Mouse (Mus musculus) central nervous system, embryonic 18 days (tissue): Measurements from ENCODE around the gene Slc2a6. TPM values are rescaled to one million over a fixed set of nuclear protein-coding genes. Genes with fewer than 3 reads are reported as not detected.

Source experiments
- polyA plus RNA-seq: library from polyadenylated mRNA; depleted of rRNA; stranded (reverse); fragments of >200 nt; gene quantifications from 2 replicates; pipeline ENCODE4 v1.2.3, GENCODE M21; 2012; rRNA removed

Slc2a6 gene
- polyA plus RNA-seq: 19.1 and 19.2 TPM in 2 replicates

GRCm38 (mm10) chr2:27027618-27028436, at the start of gene Slc2a6:
Gene Slc2a6 (minus strand): TSS chr2:27027998.

DNA sequence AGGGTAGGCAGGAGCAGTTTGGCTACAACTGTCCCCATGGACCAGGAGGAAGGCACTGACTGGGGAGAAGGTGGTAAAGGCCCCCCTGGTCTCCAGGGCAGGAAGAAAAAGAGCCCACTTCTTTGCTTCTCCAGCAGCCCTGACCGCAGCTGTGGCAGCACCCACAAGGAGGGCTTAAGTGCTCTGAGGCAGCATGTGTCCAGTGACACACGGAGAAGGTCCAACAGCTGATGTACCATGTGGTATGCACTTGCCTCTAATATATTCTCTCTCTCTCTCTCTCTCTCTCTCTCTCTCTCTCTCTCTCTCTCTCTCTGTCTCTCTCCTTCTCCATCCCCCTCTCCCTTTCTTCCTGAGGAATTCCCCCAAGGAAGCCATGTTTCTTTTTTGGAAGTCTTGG, 44.2 kb upstream of the Slc2a6 start, which contains the start of gene Mymk:
Gene Mymk, minus strand, starts transcription at position 202 of the 400 bp plus-strand sequence.

GRCm38 (mm10) chr2:27009714-27010244, 18.0 kb downstream of the Slc2a6 start, which contains the start of gene Cacfd1:
Gene Cacfd1 (plus strand): TSS chr2:27009926.

GRCm38 (mm10) chr2:26973116-26973515, 54.7 kb downstream of the Slc2a6 start, which contains the start of gene Adamts13:
Gene Adamts13 (plus strand): TSS chr2:26973416.

Other genes with a start within 250 kb of the Slc2a6 start
- not detected in 2 replicates for gene Abo, start 163.0 kb downstream of the Slc2a6 start, polyA plus RNA-seq
- 28.2 and 28.9 TPM in 2 replicates for gene Surf6, start 125.1 kb downstream of the Slc2a6 start, polyA plus RNA-seq
- 112 and 117 TPM in 2 replicates for gene Med22, start 117.3 kb downstream of the Slc2a6 start, polyA plus RNA-seq
- gene Rpl7a, start 117.2 kb downstream of the Slc2a6 start, polyA plus RNA-seq: 1,447 and 1,537 TPM in 2 replicates
- gene Surf2, start 111.6 kb downstream of the Slc2a6 start, polyA plus RNA-seq: 55.1 and 56.3 TPM in 2 replicates
- gene Surf1, start 111.5 kb downstream of the Slc2a6 start, polyA plus RNA-seq: 87.0 and 91.3 TPM in 2 replicates
- gene Surf4, start 94.1 kb downstream of the Slc2a6 start, polyA plus RNA-seq: 79.1 and 80.0 TPM in 2 replicates
- gene Stkld1, start 94.0 kb downstream of the Slc2a6 start, polyA plus RNA-seq: 0.12 and 0.16 TPM in 2 replicates
- gene Rexo4, start 63.6 kb downstream of the Slc2a6 start, polyA plus RNA-seq: 50.7 and 53.4 TPM in 2 replicates
- gene Adamts13, start 54.6 kb downstream of the Slc2a6 start, polyA plus RNA-seq: 0.21 and 0.44 TPM in 2 replicates
- 80.8 and 83.9 TPM in 2 replicates for gene Cacfd1, start 18.1 kb downstream of the Slc2a6 start, polyA plus RNA-seq
- 0.10 and 1.7 TPM in 2 replicates for gene Mymk, start 44.2 kb upstream of the Slc2a6 start, polyA plus RNA-seq
- 19.0 and 19.4 TPM in 2 replicates for gene Adamtsl2, start 51.4 kb upstream of the Slc2a6 start, polyA plus RNA-seq
- gene Fam163b, start 114.5 kb upstream of the Slc2a6 start, polyA plus RNA-seq: 19.3 and 25.3 TPM in 2 replicates
- gene Dbh, start 137.2 kb upstream of the Slc2a6 start, polyA plus RNA-seq: 1.3 and 1.7 TPM in 2 replicates
- 4.1 and 4.5 TPM in 2 replicates for gene Sardh, start 220.3 kb upstream of the Slc2a6 start, polyA plus RNA-seq